ENCODE assay signal across 8 mouse cellular contexts in the genomic region with DNA sequence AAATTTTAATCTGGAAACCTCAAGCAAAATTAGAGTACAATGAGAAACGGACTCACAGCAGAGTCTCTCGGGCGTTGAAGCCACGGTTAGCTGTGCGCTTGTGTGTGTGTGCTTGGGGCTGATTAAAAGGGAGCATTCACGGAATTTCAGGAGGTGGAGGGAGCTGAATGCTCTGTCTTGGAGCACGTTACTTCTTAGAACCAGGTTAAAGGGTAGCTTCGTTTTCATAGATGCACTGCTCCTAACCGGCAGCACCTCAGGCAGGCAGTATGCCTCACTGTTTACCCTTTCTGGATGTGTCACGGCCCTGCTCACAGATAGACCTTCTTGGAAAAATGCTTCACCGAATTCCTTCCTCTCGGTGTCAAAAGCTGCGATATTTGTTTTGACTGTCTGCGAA.
DNase-seq lines count a peak whose midpoint lies in the region; ATAC-seq and TF ChIP-seq lines count a peak whose summit lies in the region.

No protein-coding gene starts in this region.

- no peak for TF ChIP-seq CTCF in heart, adult 2 months (IDR thresholded peaks at IDR 0.05)
- no peak for TF ChIP-seq CTCF in liver, embryonic 14.5 days (IDR thresholded peaks at IDR 0.05; ENCODE audit: low read depth)

- WGBS in heart, adult 2 months: 56% methylated on average over 14 of the region's 14 CpGs
- 23% methylated on average over 14 of the region's 14 CpGs for WGBS in forebrain, embryonic 13.5 days
- WGBS in liver, embryonic 14.5 days (ENCODE audit: insufficient replicate concordance): 41% methylated on average over 14 of the region's 14 CpGs

- no peaks in the 10 kb centered on the region for H3K9me3 ChIP-seq in forebrain, embryonic 13.5 days (replicated peaks)
- H3K9me3 ChIP-seq in liver, embryonic 14.5 days (ENCODE audit: control insufficient read depth, low read length): no peaks in the 10 kb centered on the region

- peak overlapping the region; percentile 70 for H3K4me2 ChIP-seq in forebrain, embryonic 13.5 days
- H3K4me2 ChIP-seq in liver, embryonic 14.5 days (ENCODE audit: low read depth): peak overlapping the region; percentile 55

- no peak for DNase-seq in heart, adult 2 months
- DNase-seq in heart, postnatal 25 days (ENCODE audit: low spot score): no peak
- DNase-seq in NIH3T3 (ENCODE audit: low read depth): peak; percentile 40
- DNase-seq in liver, embryonic 14.5 days (ENCODE audit: low read depth in 3 of 3, low spot score in 3 of 3): no peak
- DNase-seq in yolk sac, embryonic 10.5 days (ENCODE audit: low spot score): no peak
- DNase-seq in gastrocnemius, adult 18-20 months (ENCODE audit: low spot score): no peak
- no peak for DNase-seq in cerebellum, postnatal 36 days

- TF ChIP-seq EP300 in heart, adult 2 months (IDR thresholded peaks at IDR 0.05; ENCODE audit: insufficient read depth, low read depth, low read length): no peak
- no peak for TF ChIP-seq EP300 in liver, embryonic 14.5 days (IDR thresholded peaks at IDR 0.05; ENCODE audit: low read depth)

- peak overlapping the region; percentile 43 for H3K4me3 ChIP-seq in heart, adult 2 months
- peak overlapping the region; percentile 40; the same call in 1 of the 2 replicates for H3K4me3 ChIP-seq in forebrain, embryonic 13.5 days
- peak overlapping the region; percentile 30 to 46 for H3K4me3 ChIP-seq in liver, embryonic 14.5 days (ENCODE audit: insufficient read depth in 1 of 2, low read depth in 2 of 2, low read length in 2 of 2)

- peaks cover 8% of the 10 kb centered on the region for H3K4me1 ChIP-seq in heart, adult 2 months (ENCODE audit: control insufficient read depth, insufficient read depth, low read length)
- peaks cover 45% of the 10 kb centered on the region for H3K4me1 ChIP-seq in forebrain, embryonic 13.5 days
- H3K4me1 ChIP-seq in liver, embryonic 14.5 days (replicated peaks; ENCODE audit: control insufficient read depth in 2 of 2, insufficient read depth in 2 of 2, low read length in 1 of 2): peaks cover 0 to 11% of the 10 kb centered on the region in 2 experiments; a peak in 2 of 4 replicates

- no peak for ATAC-seq in forebrain, embryonic 13.5 days
- no peak for ATAC-seq in liver, embryonic 14.5 days (ENCODE audit: insufficient read depth)

- peaks cover 7% of the 10 kb centered on the region; the same call in 1 of the 2 replicates for H3K79me2 ChIP-seq in heart, adult 2 months (replicated peaks; ENCODE audit: control insufficient read depth, insufficient read depth, low read length)

- intact Hi-C loops in heart, adult 2 months (cut with DNase I): no loop called here
- intact Hi-C loops in heart, postnatal 25 days (cut with DNase I): no loop called here

- peak overlapping the region; percentile 0; the same call in 1 of the 2 replicates for H3K9ac ChIP-seq in heart, adult 2 months (ENCODE audit: low read depth, low read length)
- no peak overlapping the region for H3K9ac ChIP-seq in forebrain, embryonic 13.5 days
- H3K9ac ChIP-seq in liver, embryonic 14.5 days (replicated peaks): no peak overlapping the region; the same call in 1 of the 2 replicates

- H3K27ac ChIP-seq in heart, adult 2 months: peak overlapping the region; percentile 62
- H3K27ac ChIP-seq in forebrain, embryonic 13.5 days: no peak overlapping the region
- H3K27ac ChIP-seq in liver, embryonic 14.5 days: no peak overlapping the region

- H3K36me3 ChIP-seq in heart, adult 2 months (ENCODE audit: control insufficient read depth, insufficient read depth, low read length): peaks cover 5% of the 10 kb centered on the region; the same call in 1 of the 2 replicates
- no peaks in the 10 kb centered on the region; the same call in 1 of the 2 replicates for H3K36me3 ChIP-seq in forebrain, embryonic 13.5 days (ENCODE audit: poor library complexity, severe bottlenecking)
- H3K36me3 ChIP-seq in liver, embryonic 14.5 days (replicated peaks; ENCODE audit: control insufficient read depth, insufficient read depth, low read depth): no peaks in the 10 kb centered on the region

- TF ChIP-seq POLR2A in heart, adult 2 months (IDR thresholded peaks at IDR 0.05; ENCODE audit: insufficient read depth, low read depth, low read length): no peak

- H3K27me3 ChIP-seq in heart, adult 2 months (ENCODE audit: control insufficient read depth, insufficient read depth, low read length): no peaks in the 10 kb centered on the region
- peaks cover 7% of the 10 kb centered on the region for H3K27me3 ChIP-seq in forebrain, embryonic 13.5 days
- H3K27me3 ChIP-seq in liver, embryonic 14.5 days (ENCODE audit: control insufficient read depth, insufficient read depth, low read length): no peaks in the 10 kb centered on the region
